Mouse (Mus musculus) heart, postnatal 0 days (tissue): Measurements from ENCODE around the gene Urb2. TPM values are rescaled to one million over a fixed set of nuclear protein-coding genes. Genes with fewer than 3 reads are reported as not detected.
"Not testable (repeated sequence)": the region's sequence is repeated elsewhere in the genome, so short reads cannot be mapped to it uniquely, and the experiment has no call there.

Experiments
- ATAC-seq: fragments of 200-750 bp; cut with Nextera tagmentation; 2 replicates; pipeline ENCODE4 v1.8.0; 2017; ENCODE audit warnings: low read depth, moderate number of reproducible peaks, moderate library complexity; ENCODE audit not compliant: insufficient read depth
- DNase-seq: peaks from one replicate; pipeline ENCODE4 v3.0.0-alpha.2; 2016; ENCODE audit warnings: low spot score
- H3K27ac ChIP-seq: fragments of 300-500 bp; sonication (generic); 2 replicates; pipeline ENCODE4 v1.5.1; 2014; ENCODE audit warnings: low read depth, mild to moderate bottlenecking
- H3K27me3 ChIP-seq: fragments of 300-500 bp; sonication (generic); 2 replicates; pipeline ENCODE4 v1.6.1; 2014; ENCODE audit warnings: low read length, mixed read lengths; ENCODE audit not compliant: control insufficient read depth, insufficient read depth
- H3K36me3 ChIP-seq: fragments of 300-500 bp; sonication (generic); replicated peaks from 2 replicates; pipeline ENCODE4 v1.6.1; 2014; ENCODE audit warnings: low read length, mixed read lengths; ENCODE audit not compliant: control insufficient read depth, insufficient read depth
- H3K4me1 ChIP-seq: fragments of 300-500 bp; sonication (generic); 2 replicates; pipeline ENCODE4 v1.6.1; 2014; ENCODE audit warnings: antibody characterized with exemption; ENCODE audit not compliant: control insufficient read depth, insufficient read depth
- H3K4me2 ChIP-seq: fragments of 300-500 bp; sonication (generic); 2 replicates; pipeline ENCODE4 v1.6.1; 2014; ENCODE audit warnings: low read depth, mild to moderate bottlenecking, low read length, moderate library complexity
- H3K4me3 ChIP-seq: fragments of 300-500 bp; sonication (generic); 2 replicates; pipeline ENCODE4 v1.5.1; 2014; ENCODE audit warnings: low read depth, low read length
- H3K9ac ChIP-seq: fragments of 300-500 bp; sonication (generic); replicated peaks from 2 replicates; pipeline ENCODE4 v1.6.1; 2014; ENCODE audit warnings: low read depth, low read length, mixed read lengths
- H3K9me3 ChIP-seq: fragments of 300-500 bp; sonication (generic); replicated peaks from 2 replicates; pipeline ENCODE4 v1.6.1; 2016; ENCODE audit warnings: low read length; ENCODE audit not compliant: control insufficient read depth
- CTCF ChIP-seq: IDR thresholded peaks from 2 replicates; pipeline ENCODE4 v1.5.1; 2016; ENCODE audit warnings: antibody characterized with exemption, control low read depth, low read depth
- EP300 ChIP-seq: IDR thresholded peaks from 2 replicates; pipeline ENCODE4 v1.6.1; 2016; ENCODE audit warnings: antibody characterized with exemption, low read depth
- WGBS: fragments of 180-500 bp; shearing (Covaris S2); extraction: QIAGEN DNeasy Blood & Tissue Kit; methylation state at CpG from one replicate; pipeline ENCODE4 v1.1.7; 2014; 5-methylcytosine and 5-hydroxymethylcytosine counted together
- polyA plus RNA-seq: library from polyadenylated mRNA; unstranded; fragments of >200 nt; fragmentation: Nextera tagmentation; extraction: Ambion mirVana; gene quantifications from 2 replicates; pipeline ENCODE4 v1.2.1, GENCODE M21; 2015
- total RNA-seq: library from RNA; depleted of rRNA; stranded (reverse); fragments of >200 nt; gene quantifications from 2 replicates; pipeline ENCODE4 v1.2.3, GENCODE M21; 2014; ENCODE audit warnings: low replicate concordance

The Urb2 gene
- total and polyA plus RNA-seq, 2 experiments from 2014 or later, result 0.97 to 9.8 TPM

DNA sequence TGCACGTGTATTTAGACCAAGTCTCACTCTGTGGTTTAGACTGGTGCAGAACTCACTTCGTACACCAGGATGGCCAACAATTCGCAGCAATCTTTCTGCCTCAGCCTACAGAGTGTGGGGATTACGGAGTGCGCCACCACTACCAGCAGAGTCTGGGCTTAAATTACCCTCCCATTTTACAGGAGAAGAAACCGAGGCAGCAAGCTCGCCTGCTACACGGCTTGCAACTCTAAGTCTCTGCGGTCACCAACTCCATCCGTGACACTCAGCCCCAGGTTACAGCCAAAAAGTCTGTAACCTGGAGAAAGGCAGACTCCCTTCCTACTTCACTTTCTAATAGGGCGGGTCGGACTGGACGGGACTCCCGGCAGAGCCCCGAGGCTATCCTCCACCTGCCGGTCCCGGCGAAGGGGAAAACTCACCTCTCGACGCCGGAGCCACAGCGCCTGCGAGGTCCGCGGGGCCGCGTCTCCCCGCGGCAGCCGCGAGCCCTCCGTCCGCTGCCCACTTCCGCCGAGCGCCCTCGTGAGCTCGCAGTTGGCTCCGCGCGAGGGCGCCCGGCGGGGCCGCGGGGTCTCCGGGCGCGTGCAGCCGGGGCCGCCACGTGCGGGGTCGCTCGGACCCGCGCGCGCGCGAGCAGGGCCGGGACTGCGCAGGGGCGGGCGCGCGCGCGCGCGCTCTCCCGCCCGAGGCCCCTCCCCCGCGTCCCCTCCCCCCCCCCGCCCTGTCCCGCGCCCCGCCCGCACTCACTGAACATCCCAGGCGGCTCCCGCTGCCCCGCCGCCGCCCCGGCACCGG is 670 bp upstream of the Urb2 start:
- H3K9ac ChIP-seq, result peak overlapping the region; percentile 81
- H3K36me3 ChIP-seq, result peaks cover 10% of the 10 kb centered on the region
- peak overlapping the region; percentile 95 for H3K4me2 ChIP-seq
- H3K4me3 ChIP-seq, result peak overlapping the region; percentile 92
- ATAC-seq (peak; percentile 87), DNase-seq (peak; percentile 44)
- TF ChIP-seq CTCF (no peak; the same call in 1 of the 2 replicates), EP300 (no peak)
- no peaks in the 10 kb centered on the region for H3K9me3 ChIP-seq
- WGBS, result under 1% methylated on average over 54 of the region's 87 CpGs
- no peaks in the 10 kb centered on the region for H3K27me3 ChIP-seq
- H3K4me1 ChIP-seq, result peaks cover 29% of the 10 kb centered on the region
- peak overlapping the region; percentile 91 for H3K27ac ChIP-seq

DNA sequence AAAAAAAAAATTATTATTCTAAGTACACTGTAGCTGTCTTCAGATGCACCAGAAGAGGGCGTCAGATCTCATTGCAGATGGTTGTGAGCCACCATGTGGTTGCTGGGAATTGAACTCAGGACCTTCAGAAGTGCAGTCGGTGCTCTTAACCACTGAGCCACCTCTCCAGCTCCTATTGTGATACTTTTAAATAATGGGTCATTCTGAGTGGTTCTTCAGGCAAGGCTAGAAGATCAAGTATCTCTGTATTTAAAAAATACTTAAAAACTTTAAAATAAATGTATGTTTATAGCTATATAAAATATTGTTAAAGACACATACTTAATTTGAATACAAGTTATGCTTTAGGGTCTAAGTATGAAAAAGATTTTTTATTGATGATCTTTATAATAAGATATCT is 5.0 kb downstream of the Urb2 start:
- not testable (repeated sequence) for H3K4me1 ChIP-seq, H3K4me3 ChIP-seq, H3K27me3 ChIP-seq, H3K9me3 ChIP-seq, H3K27ac ChIP-seq, H3K4me2 ChIP-seq, DNase-seq, H3K9ac ChIP-seq, ATAC-seq
- 74% methylated on average over 2 of the region's 2 CpGs for WGBS
- H3K36me3 ChIP-seq, result peaks cover 61% of the 10 kb centered on the region

- TF ChIP-seq EP300 (no peak), CTCF (no peak)
- Histone ChIP-seq H3K9ac (no peak overlapping the region), H3K36me3 (peaks cover 71% of the 10 kb centered on the region), H3K27me3 (no peaks in the 10 kb centered on the region), H3K27ac (no peak overlapping the region), H3K4me2 (no peak overlapping the region), H3K4me1 (no peaks in the 10 kb centered on the region), H3K4me3 (no peak overlapping the region), H3K9me3 (no peaks in the 10 kb centered on the region)
- 81% methylated on average over 6 of the region's 6 CpGs for WGBS
- ATAC-seq (no peak), DNase-seq (no peak)
Observed at GRCm38 (mm10) chr8:124027831-124028230, 6.5 kb downstream of the Urb2 start.

- no peak overlapping the region for H3K4me3 ChIP-seq
- H3K36me3 ChIP-seq, result peaks cover 78% of the 10 kb centered on the region
- WGBS, result 57% methylated on average over 5 of the region's 5 CpGs
- ATAC-seq (no peak), DNase-seq (no peak)
- no peak overlapping the region for H3K9ac ChIP-seq
- H3K27me3 ChIP-seq, result no peaks in the 10 kb centered on the region
- no peak overlapping the region for H3K4me2 ChIP-seq
- H3K4me1 ChIP-seq, result no peaks in the 10 kb centered on the region
- H3K27ac ChIP-seq, result no peak overlapping the region
- no peaks in the 10 kb centered on the region for H3K9me3 ChIP-seq
- no peak for TF ChIP-seq CTCF
- TF ChIP-seq EP300, result no peak
Observed at GRCm38 (mm10) chr8:124033400-124033799, 12.1 kb downstream of the Urb2 start.

GRCm38 (mm10) chr8:124038121-124038520 is 16.8 kb downstream of the Urb2 start:
- H3K4me3 ChIP-seq, result no peak overlapping the region
- no peak overlapping the region for H3K4me2 ChIP-seq
- DNase-seq (no peak), ATAC-seq (no peak)
- H3K27ac ChIP-seq, result no peak overlapping the region
- no peaks in the 10 kb centered on the region for H3K27me3 ChIP-seq
- TF ChIP-seq CTCF, result no peak
- TF ChIP-seq EP300, result no peak
- WGBS, result 90% methylated on average over 7 of the region's 7 CpGs
- no peak overlapping the region for H3K9ac ChIP-seq
- no peaks in the 10 kb centered on the region for H3K4me1 ChIP-seq
- peaks cover 72% of the 10 kb centered on the region for H3K36me3 ChIP-seq
- H3K9me3 ChIP-seq, result no peaks in the 10 kb centered on the region

DNA sequence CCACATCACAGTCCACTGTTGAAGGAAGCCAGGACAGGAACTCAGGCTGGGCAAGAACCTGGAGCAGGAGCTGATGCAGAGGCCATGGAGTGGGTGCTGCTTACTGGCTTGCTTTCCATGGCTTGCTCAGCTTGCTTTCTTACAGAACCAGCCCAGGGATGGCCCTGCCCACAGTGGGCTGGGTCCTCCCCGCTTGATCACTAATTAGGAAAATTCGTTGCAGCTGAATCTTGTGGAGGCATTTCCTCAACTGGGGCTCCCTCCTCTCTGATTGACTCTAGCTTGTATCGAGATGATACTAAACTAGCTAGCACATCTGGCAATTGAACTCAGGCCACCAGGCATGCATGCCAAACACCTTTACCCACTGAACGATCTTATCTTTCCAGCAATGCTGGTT is 18.0 kb downstream of the Urb2 start:
- ATAC-seq, result no peak
- Histone ChIP-seq H3K36me3 (peaks cover 74% of the 10 kb centered on the region), H3K27me3 (no peaks in the 10 kb centered on the region), H3K27ac (no peak overlapping the region), H3K4me1 (no peaks in the 10 kb centered on the region), H3K4me3 (no peak overlapping the region), H3K9ac (no peak overlapping the region), H3K9me3 (no peaks in the 10 kb centered on the region), H3K4me2 (no peak overlapping the region)
- TF ChIP-seq CTCF (no peak), EP300 (no peak)
- WGBS, result 91% methylated on average over 4 of the region's 4 CpGs
- no peak for DNase-seq
